Mouse (Mus musculus) midbrain, embryonic 11.5 days (tissue): Measurements from ENCODE around the gene Rtp2. TPM values are rescaled to one million over a fixed set of nuclear protein-coding genes. Genes with fewer than 3 reads are reported as not detected.

Source experiments
- ATAC-seq: fragments of 200-750 bp; cut with Nextera tagmentation; 2 replicates; pipeline ENCODE4 v1.8.0; 2017; ENCODE audit warnings: moderate TSS enrichment, moderate library complexity; ENCODE audit not compliant: low FRiP score
- DNase-seq: peaks from one replicate; pipeline ENCODE4 v3.0.0; 2015; ENCODE audit warnings: low spot score; ENCODE audit errors: missing footprints
- H3K27ac ChIP-seq: fragments of 300-500 bp; sonication (generic); 2 replicates; pipeline ENCODE4 v1.5.1; 2014; ENCODE audit warnings: low read depth, low read length
- H3K27me3 ChIP-seq: fragments of 300-500 bp; sonication (generic); 2 replicates; pipeline ENCODE4 v1.6.1; 2014; ENCODE audit warnings: mild to moderate bottlenecking, low read length, moderate library complexity, mixed read lengths; ENCODE audit not compliant: control insufficient read depth, insufficient read depth
- H3K36me3 ChIP-seq: fragments of 300-500 bp; sonication (generic); 2 replicates; pipeline ENCODE4 v1.6.1; 2014; ENCODE audit warnings: mild to moderate bottlenecking, low read length, moderate library complexity, mixed read lengths; ENCODE audit not compliant: control insufficient read depth, insufficient read depth
- H3K4me1 ChIP-seq: fragments of 300-500 bp; sonication (generic); 2 replicates; pipeline ENCODE4 v1.6.1; 2014; ENCODE audit warnings: low read length; ENCODE audit not compliant: control insufficient read depth, insufficient read depth
- H3K4me2 ChIP-seq: fragments of 300-500 bp; sonication (generic); 2 replicates; pipeline ENCODE4 v1.6.1; 2014; ENCODE audit warnings: mild to moderate bottlenecking, moderate library complexity
- H3K4me3 ChIP-seq: fragments of 300-500 bp; sonication (generic); 2 replicates; pipeline ENCODE4 v1.5.1; 2014; ENCODE audit warnings: low read depth, low read length
- H3K9ac ChIP-seq: fragments of 300-500 bp; sonication (generic); 2 replicates; pipeline ENCODE4 v1.6.1; 2014; ENCODE audit warnings: low read length
- H3K9me3 ChIP-seq: fragments of 300-500 bp; sonication (generic); 2 replicates; pipeline ENCODE4 v1.6.1; 2016; ENCODE audit warnings: low read length; ENCODE audit not compliant: control insufficient read depth
- WGBS: fragments of 180-500 bp; shearing (Covaris S2); extraction: QIAGEN DNeasy Blood & Tissue Kit; methylation state at CpG from one replicate; pipeline ENCODE4 v1.1.7; 2014; 5-methylcytosine and 5-hydroxymethylcytosine counted together
- polyA plus RNA-seq: library from polyadenylated mRNA; unstranded; fragments of >200 nt; fragmentation: Nextera tagmentation; extraction: Ambion mirVana; gene quantifications from 2 replicates; pipeline ENCODE4 v1.2.1, GENCODE M21; 2014

Gene Rtp2
- polyA plus RNA-seq, 1 experiment from 2014 or later, result not detected

DNA sequence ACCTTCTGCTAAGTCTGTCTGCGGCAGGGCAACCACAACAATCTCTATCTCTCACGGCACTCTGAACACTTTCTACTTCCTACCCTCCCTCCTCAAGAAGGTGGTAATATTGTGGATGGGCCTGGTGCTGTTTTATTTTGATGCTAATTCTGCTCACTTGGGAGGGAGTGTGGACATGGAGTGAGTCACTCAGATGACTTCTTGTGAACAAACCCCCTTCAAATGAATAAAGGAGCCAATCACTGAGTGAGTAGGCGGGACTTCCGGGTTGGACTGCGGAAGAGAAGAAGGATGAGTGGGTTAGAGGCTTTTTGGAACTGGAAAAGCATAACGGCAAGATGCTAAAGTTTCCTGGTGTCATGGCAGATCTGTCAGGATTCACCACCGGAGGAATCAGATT, 30.8 kb downstream of the Rtp2 start:
- WGBS, result 88% methylated on average over 7 of the region's 7 CpGs
- Histone ChIP-seq H3K4me2 (no peak overlapping the region), H3K9ac (no peak overlapping the region), H3K27me3 (no peaks in the 10 kb centered on the region), H3K36me3 (no peaks in the 10 kb centered on the region), H3K9me3 (no peaks in the 10 kb centered on the region), H3K27ac (no peak overlapping the region), H3K4me1 (0 out of 2 replicates have a peak, but pooled peaks cover 3% of the 10 kb centered on the region), H3K4me3 (no peak overlapping the region)
- no peak for DNase-seq
- ATAC-seq, result no peak

DNA sequence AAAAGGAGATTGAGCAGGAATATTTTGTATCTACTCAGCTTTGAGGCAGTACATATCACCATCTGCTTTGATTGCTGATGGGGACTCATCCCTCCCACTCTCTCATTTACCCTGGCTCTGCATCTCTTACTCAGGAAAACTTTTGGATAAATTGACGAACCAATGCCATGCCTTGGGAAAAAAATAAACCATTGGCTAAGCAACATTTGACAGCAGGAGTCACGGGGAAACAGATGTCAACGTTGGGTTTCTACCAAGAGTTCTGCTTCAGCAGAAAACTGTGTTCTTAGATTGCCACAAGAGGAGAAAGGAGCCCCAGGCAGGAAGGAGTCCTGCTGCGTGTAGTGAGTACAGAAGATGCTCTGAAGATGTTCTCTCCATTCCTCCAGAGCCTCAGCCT, 32.1 kb downstream of the Rtp2 start:
- Histone ChIP-seq H3K4me3 (no peak overlapping the region), H3K9me3 (no peaks in the 10 kb centered on the region), H3K27ac (no peak overlapping the region), H3K9ac (no peak overlapping the region), H3K36me3 (no peaks in the 10 kb centered on the region), H3K4me1 (0 out of 2 replicates have a peak, but pooled peaks cover 3% of the 10 kb centered on the region), H3K27me3 (no peaks in the 10 kb centered on the region), H3K4me2 (no peak overlapping the region)
- WGBS, result 90% methylated on average over 4 of the region's 4 CpGs
- ATAC-seq (no peak), DNase-seq (no peak)

DNA sequence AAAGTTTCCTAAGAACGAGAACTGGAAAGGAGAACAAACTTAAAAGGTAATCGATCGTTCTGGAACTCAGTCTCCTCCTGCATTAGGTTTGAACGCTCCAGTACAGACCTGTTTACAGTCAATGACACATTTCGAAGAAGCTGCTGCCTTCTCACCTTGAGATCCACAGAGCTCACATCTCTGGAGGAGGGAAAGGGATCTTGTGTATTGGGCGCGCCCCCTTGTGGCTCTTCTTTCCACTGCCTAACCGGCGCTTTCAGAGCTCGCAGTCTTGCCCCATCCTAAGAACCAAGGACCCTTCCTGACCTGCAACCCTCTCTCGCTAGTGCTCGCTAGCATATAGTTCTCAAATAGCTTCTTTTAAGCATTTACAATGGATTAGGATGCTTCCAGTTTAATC, 33.4 kb downstream of the Rtp2 start:
- 17% methylated on average over 12 of the region's 12 CpGs for WGBS
- Histone ChIP-seq H3K36me3 (no peaks in the 10 kb centered on the region), H3K4me2 (peak overlapping the region; percentile 49), H3K27ac (no peak overlapping the region), H3K4me1 (0 out of 2 replicates have a peak, but pooled peaks cover 3% of the 10 kb centered on the region), H3K27me3 (no peaks in the 10 kb centered on the region), H3K4me3 (peak overlapping the region; percentile 9; the same call in 1 of the 2 replicates), H3K9me3 (no peaks in the 10 kb centered on the region), H3K9ac (no peak overlapping the region; the same call in 1 of the 2 replicates)
- DNase-seq (peak; percentile 99), ATAC-seq (peak; percentile 77)

DNA sequence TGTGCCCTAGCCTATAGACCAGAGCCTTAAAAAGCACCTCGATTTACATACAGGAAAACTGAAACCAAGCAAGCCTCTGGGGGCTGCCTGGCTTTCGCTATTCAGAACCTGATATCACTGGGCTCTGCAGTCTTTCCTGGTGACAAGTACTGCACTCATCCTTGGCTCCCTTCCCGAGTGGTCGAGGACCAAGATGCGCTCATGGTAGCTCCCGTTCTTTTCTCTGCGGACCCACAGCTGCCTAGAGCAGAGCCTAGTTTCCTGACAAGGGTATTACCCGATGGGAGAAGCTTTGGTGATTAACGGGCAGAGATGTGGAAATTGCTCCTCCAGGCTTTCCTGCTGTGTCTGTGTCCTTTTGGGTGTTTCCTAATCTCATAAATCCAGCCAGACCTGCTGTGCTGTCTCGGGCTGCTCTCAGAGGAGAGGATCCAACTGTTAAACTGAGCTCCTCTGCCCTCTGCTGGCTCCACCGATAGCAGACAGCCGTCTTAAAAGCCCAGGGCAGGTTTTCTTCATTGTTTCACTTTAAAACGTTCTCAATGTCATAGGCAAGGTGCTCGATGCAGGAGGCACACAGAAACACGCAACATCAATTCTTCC, 34.1 kb downstream of the Rtp2 start:
- H3K4me1 ChIP-seq, result 0 out of 2 replicates have a peak, but pooled peaks cover 3% of the 10 kb centered on the region
- H3K27me3 ChIP-seq, result no peaks in the 10 kb centered on the region
- peak overlapping the region; percentile 17; the same call in 1 of the 2 replicates for H3K4me3 ChIP-seq
- DNase-seq, result peak; percentile 92
- H3K4me2 ChIP-seq, result peak overlapping the region; percentile 49
- 18% methylated on average over 15 of the region's 15 CpGs for WGBS
- peak; percentile 86 for ATAC-seq
- H3K9me3 ChIP-seq, result no peaks in the 10 kb centered on the region
- H3K36me3 ChIP-seq, result no peaks in the 10 kb centered on the region
- H3K9ac ChIP-seq, result peak overlapping the region; percentile 18; the same call in 1 of the 2 replicates
- no peak overlapping the region for H3K27ac ChIP-seq

DNA sequence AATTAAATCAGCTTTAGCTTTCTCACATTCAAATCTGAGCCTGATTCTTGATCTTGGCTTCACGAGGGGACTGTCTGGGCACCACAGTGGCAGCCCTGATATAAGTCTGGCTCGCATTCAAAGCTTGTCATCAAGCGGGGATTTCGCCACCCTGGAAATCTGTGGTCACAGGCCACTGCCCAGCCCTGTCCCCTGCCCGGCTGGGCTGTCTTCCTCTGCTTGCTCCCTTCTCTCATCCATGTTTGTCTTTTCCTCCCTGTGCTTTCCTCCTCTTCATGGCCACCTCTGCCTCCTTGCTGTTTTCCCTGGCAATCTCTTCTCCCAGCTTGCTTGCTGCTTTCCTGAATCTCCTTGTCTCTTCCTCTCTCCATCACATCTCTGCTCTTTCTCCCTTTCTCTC, 34.7 kb downstream of the Rtp2 start:
- Histone ChIP-seq H3K9ac (no peak overlapping the region), H3K4me3 (no peak overlapping the region), H3K4me2 (peak overlapping the region; percentile 49; the same call in 1 of the 2 replicates), H3K27ac (no peak overlapping the region), H3K36me3 (no peaks in the 10 kb centered on the region), H3K27me3 (no peaks in the 10 kb centered on the region), H3K9me3 (no peaks in the 10 kb centered on the region), H3K4me1 (0 out of 2 replicates have a peak, but pooled peaks cover 3% of the 10 kb centered on the region)
- ATAC-seq (no peak), DNase-seq (no peak)
- 52% methylated on average over 5 of the region's 5 CpGs for WGBS

DNA sequence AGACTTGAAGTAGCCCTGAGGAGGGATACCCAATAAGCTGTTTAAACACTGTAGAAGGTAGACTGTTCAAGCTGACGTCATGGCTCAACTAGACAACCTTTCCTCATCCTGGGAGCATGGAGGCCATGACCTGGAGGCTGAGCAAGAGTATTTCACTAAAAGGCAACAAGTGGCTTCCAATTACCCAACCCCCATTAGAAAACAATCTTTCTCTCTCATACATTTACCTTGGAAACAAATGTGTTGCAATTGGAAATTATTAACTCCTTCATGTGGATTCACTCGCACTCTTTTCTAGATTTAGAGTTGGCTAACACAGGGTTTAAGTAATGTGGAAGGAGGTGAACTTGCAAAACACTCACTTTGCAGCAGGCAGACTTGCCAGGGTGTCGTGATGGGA, 37.1 kb downstream of the Rtp2 start:
- H3K4me2 ChIP-seq, result no peak overlapping the region
- peaks cover 5% of the 10 kb centered on the region for H3K27me3 ChIP-seq
- 87% methylated on average over 3 of the region's 3 CpGs for WGBS

DNA sequence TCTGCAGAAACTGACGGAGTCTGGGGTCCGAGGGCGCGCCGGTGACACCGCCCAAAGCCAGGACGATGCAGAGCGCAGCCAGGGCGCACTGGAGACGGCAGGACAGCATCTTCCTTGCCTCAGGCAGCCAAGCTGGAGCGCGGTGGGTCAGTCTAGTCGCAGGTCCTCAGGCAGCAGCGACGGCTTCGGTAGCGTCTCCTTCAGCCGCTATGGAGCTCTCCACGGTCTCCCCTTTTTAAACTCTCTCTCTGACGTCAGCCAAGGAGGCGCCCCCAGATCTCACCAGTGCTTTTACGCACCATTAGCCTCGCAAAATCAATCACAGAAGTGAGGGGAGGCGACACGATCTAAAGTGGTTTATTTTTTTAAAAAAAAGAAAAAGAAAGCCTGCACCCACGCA, 41.6 kb downstream of the Rtp2 start, which contains the start of gene Sst:
Sst (minus strand) TSS at position 323 of the 400 bp plus-strand sequence.
- Histone ChIP-seq H3K4me1 (no peaks in the 10 kb centered on the region), H3K4me3 (no peak within 1 kb of the TSS), H3K36me3 (no peaks in the 10 kb centered on the region), H3K27me3 (peaks cover 5% of the 10 kb centered on the region), H3K4me2 (peak within 1 kb of the TSS; percentile 28), H3K9ac (no peak within 1 kb of the TSS), H3K9me3 (no peaks in the 10 kb centered on the region), H3K27ac (no peak within 1 kb of the TSS)
- ATAC-seq, result no peak
- DNase-seq, result no peak
- 6% methylated on average over 26 of the region's 26 CpGs for WGBS

More for the DNA sequence above, 37.1 kb downstream of the Rtp2 start:
- no peaks in the 10 kb centered on the region for H3K9me3 ChIP-seq
- no peak overlapping the region for H3K4me3 ChIP-seq
- no peak for DNase-seq
- no peak for ATAC-seq
- no peaks in the 10 kb centered on the region for H3K36me3 ChIP-seq
- H3K27ac ChIP-seq, result no peak overlapping the region
- H3K4me1 ChIP-seq, result 0 out of 2 replicates have a peak, but pooled peaks cover 3% of the 10 kb centered on the region
- H3K9ac ChIP-seq, result no peak overlapping the region

DNA sequence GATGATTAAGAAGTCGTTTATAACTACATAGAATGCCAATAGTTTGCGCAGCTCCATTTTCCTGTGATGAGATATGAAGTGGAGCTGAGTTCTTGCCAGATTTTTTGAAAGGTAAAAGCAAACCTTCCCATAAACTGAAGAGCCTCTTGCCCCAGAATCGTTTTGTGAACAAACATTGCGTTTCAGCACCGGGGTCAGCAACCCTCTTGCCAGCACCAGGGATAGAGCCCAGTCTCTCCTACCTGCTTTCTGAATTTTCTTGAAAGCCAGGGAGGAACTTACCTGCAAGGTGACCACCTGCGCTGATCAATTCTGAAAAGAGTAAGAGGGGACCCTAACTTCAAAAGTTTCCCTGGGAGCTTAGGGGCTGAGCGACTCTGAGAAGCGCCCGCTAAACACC, 42.0 kb downstream of the Rtp2 start:
- no peaks in the 10 kb centered on the region for H3K36me3 ChIP-seq
- H3K4me2 ChIP-seq, result peak overlapping the region; percentile 28
- no peak overlapping the region for H3K27ac ChIP-seq
- ATAC-seq (no peak), DNase-seq (no peak)
- H3K9me3 ChIP-seq, result no peaks in the 10 kb centered on the region
- WGBS, result 11% methylated on average over 9 of the region's 9 CpGs
- H3K27me3 ChIP-seq, result peaks cover 5% of the 10 kb centered on the region
- no peak overlapping the region for H3K4me3 ChIP-seq
- H3K4me1 ChIP-seq, result no peaks in the 10 kb centered on the region
- H3K9ac ChIP-seq, result no peak overlapping the region

DNA sequence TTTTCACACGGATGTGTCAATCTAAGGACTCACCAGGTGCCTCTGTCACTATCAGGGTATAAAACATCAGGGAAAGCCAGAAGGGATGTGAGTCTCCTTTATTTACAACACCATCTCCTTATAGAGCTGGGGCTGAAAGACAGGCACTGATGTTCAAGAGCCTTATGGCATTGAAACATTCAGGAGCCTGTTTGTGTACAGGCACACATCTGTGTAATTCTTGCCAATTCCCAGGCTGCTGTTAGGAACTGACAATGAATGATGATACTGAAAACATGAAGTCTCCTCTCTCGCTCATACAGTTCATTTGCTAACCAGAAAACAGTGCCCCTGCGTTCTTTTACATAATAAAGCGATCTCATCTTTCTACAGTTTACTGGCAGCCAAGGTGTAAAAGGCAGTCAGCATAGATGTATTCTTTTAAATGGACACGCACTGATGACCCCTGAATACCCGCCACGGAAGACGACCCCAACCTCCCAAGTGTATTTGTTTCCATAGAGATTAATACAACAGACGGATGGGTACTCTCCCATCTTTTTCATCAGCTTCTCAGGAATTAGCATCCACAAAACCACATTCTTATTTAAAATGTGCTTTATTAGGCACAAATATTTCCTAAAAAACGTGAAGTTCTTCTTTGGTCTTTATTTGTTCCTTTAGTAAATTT, 44.1 kb downstream of the Rtp2 start:
- H3K4me1 ChIP-seq, result no peaks in the 10 kb centered on the region
- no peak overlapping the region for H3K9ac ChIP-seq
- WGBS, result 62% methylated on average over 10 of the region's 10 CpGs
- no peak overlapping the region for H3K27ac ChIP-seq
- H3K27me3 ChIP-seq, result peaks cover 5% of the 10 kb centered on the region
- H3K4me3 ChIP-seq, result no peak overlapping the region
- H3K36me3 ChIP-seq, result no peaks in the 10 kb centered on the region
- H3K4me2 ChIP-seq, result no peak overlapping the region
- ATAC-seq (no peak), DNase-seq (no peak)
- no peaks in the 10 kb centered on the region for H3K9me3 ChIP-seq
